Mouse (Mus musculus): ENCODE measurements around the gene Dnmt3a. TPM values are rescaled to one million over a fixed set of nuclear protein-coding genes. Genes with fewer than 3 reads are reported as not detected.
A peak's percentile ranks its signal among the peaks of the same experiment; 100 is the strongest.

Dnmt3a gene
- polyA plus RNA-seq, 1 experiment from 2014 or later, result 142 TPM

GRCm38 (mm10) chr12:3809520-3810180, 3.8 kb downstream of the Dnmt3a start:
- Histone ChIP-seq H3K4me1 (peaks cover 52% of the 10 kb centered on the region), H3K36me3 (no peaks in the 10 kb centered on the region), H3K4me3 (0 out of 2 replicates have a peak overlapping the region, but pooled peaks have one; percentile 1), H3K27me3 (no peaks in the 10 kb centered on the region), H3K4me2 (peak overlapping the region; percentile 25; the same call in 1 of the 2 replicates), H3K9ac (no peak overlapping the region), H3K27ac (peak overlapping the region; percentile 68), H3K9me3 (no peaks in the 10 kb centered on the region)
- no peak for ATAC-seq (ENCODE audit: insufficient number of reproducible peaks, low FRiP score, low TSS enrichment, low read depth)
- WGBS, result 65% methylated on average over 7 of the region's 7 CpGs

- no peak overlapping the region for H3K9ac ChIP-seq
These were observed 4.6 kb downstream of the Dnmt3a start for GRCm38 (mm10) chr12:3810455-3810854.

GRCm38 (mm10) chr12:3811596-3811995, 5.8 kb downstream of the Dnmt3a start:
- Histone ChIP-seq H3K27me3 (no peaks in the 10 kb centered on the region), H3K27ac (peak overlapping the region; percentile 2), H3K9me3 (no peaks in the 10 kb centered on the region), H3K36me3 (no peaks in the 10 kb centered on the region), H3K4me1 (peaks cover 61% of the 10 kb centered on the region), H3K4me2 (no peak overlapping the region; the same call in 1 of the 2 replicates), H3K9ac (no peak overlapping the region), H3K4me3 (no peak overlapping the region)
- 23% methylated on average over 5 of the region's 5 CpGs for WGBS
- no peak for ATAC-seq (ENCODE audit: insufficient number of reproducible peaks, low FRiP score, low TSS enrichment, low read depth)

More at GRCm38 (mm10) chr12:3810455-3810854, 4.6 kb downstream of the Dnmt3a start:
- Histone ChIP-seq H3K27me3 (no peaks in the 10 kb centered on the region), H3K36me3 (no peaks in the 10 kb centered on the region), H3K4me3 (0 out of 2 replicates have a peak overlapping the region, but pooled peaks have one; percentile 1), H3K9me3 (no peaks in the 10 kb centered on the region), H3K27ac (peak overlapping the region; percentile 68; the same call in 1 of the 2 replicates), H3K4me2 (peak overlapping the region; percentile 10; the same call in 1 of the 2 replicates), H3K4me1 (peaks cover 60% of the 10 kb centered on the region)
- ATAC-seq (ENCODE audit: insufficient number of reproducible peaks, low FRiP score, low TSS enrichment, low read depth), result no peak
- 20% methylated on average over 4 of the region's 4 CpGs for WGBS

GRCm38 (mm10) chr12:3812251-3812650, 6.4 kb downstream of the Dnmt3a start:
- Histone ChIP-seq H3K9ac (no peak overlapping the region), H3K9me3 (no peaks in the 10 kb centered on the region), H3K27ac (no peak overlapping the region), H3K36me3 (no peaks in the 10 kb centered on the region), H3K4me1 (peaks cover 68% of the 10 kb centered on the region), H3K4me2 (no peak overlapping the region), H3K4me3 (no peak overlapping the region), H3K27me3 (no peaks in the 10 kb centered on the region)
- no peak for ATAC-seq (ENCODE audit: insufficient number of reproducible peaks, low FRiP score, low TSS enrichment, low read depth)
- 53% methylated on average over 6 of the region's 6 CpGs for WGBS

- no peak overlapping the region for H3K4me3 ChIP-seq
- ATAC-seq (ENCODE audit: insufficient number of reproducible peaks, low FRiP score, low TSS enrichment, low read depth), result no peak
- H3K27ac ChIP-seq, result no peak overlapping the region
- H3K27me3 ChIP-seq, result no peaks in the 10 kb centered on the region
- H3K9me3 ChIP-seq, result no peaks in the 10 kb centered on the region
- H3K4me1 ChIP-seq, result peaks cover 74% of the 10 kb centered on the region
- H3K9ac ChIP-seq, result no peak overlapping the region
- WGBS, result 88% methylated on average over 8 of the region's 8 CpGs
- H3K36me3 ChIP-seq, result no peaks in the 10 kb centered on the region
- no peak overlapping the region for H3K4me2 ChIP-seq
These were observed 7.3 kb downstream of the Dnmt3a start for GRCm38 (mm10) chr12:3813138-3813537.

- peaks cover 72% of the 10 kb centered on the region for H3K4me1 ChIP-seq
- ATAC-seq (ENCODE audit: insufficient number of reproducible peaks, low FRiP score, low TSS enrichment, low read depth), result no peak
- H3K27ac ChIP-seq, result no peak overlapping the region
- no peak overlapping the region for H3K9ac ChIP-seq
- no peaks in the 10 kb centered on the region for H3K9me3 ChIP-seq
- H3K4me2 ChIP-seq, result no peak overlapping the region
- no peaks in the 10 kb centered on the region for H3K36me3 ChIP-seq
- H3K27me3 ChIP-seq, result no peaks in the 10 kb centered on the region
- WGBS, result 52% methylated on average over 6 of the region's 6 CpGs
- H3K4me3 ChIP-seq, result no peak overlapping the region
These were observed 9.6 kb downstream of the Dnmt3a start for GRCm38 (mm10) chr12:3815386-3815785.

GRCm38 (mm10) chr12:3817033-3817432, 11.2 kb downstream of the Dnmt3a start:
- Histone ChIP-seq H3K9me3 (no peaks in the 10 kb centered on the region), H3K36me3 (no peaks in the 10 kb centered on the region), H3K4me2 (no peak overlapping the region), H3K4me1 (peaks cover 60% of the 10 kb centered on the region), H3K27ac (peak overlapping the region; percentile 33; the same call in 1 of the 2 replicates), H3K27me3 (no peaks in the 10 kb centered on the region), H3K4me3 (no peak overlapping the region), H3K9ac (no peak overlapping the region)
- no peak for ATAC-seq (ENCODE audit: insufficient number of reproducible peaks, low FRiP score, low TSS enrichment, low read depth)
- 61% methylated on average over 7 of the region's 7 CpGs for WGBS

- no peak overlapping the region for H3K4me3 ChIP-seq
- WGBS, result 66% methylated on average over 5 of the region's 5 CpGs
- 0 out of 2 replicates have a peak overlapping the region, but pooled peaks have one; percentile 33 for H3K27ac ChIP-seq
- H3K9me3 ChIP-seq, result no peaks in the 10 kb centered on the region
- H3K36me3 ChIP-seq, result no peaks in the 10 kb centered on the region
- no peaks in the 10 kb centered on the region for H3K27me3 ChIP-seq
- peaks cover 56% of the 10 kb centered on the region for H3K4me1 ChIP-seq
- no peak overlapping the region for H3K9ac ChIP-seq
- no peak for ATAC-seq (ENCODE audit: insufficient number of reproducible peaks, low FRiP score, low TSS enrichment, low read depth)
- H3K4me2 ChIP-seq, result no peak overlapping the region
These were observed 11.8 kb downstream of the Dnmt3a start for GRCm38 (mm10) chr12:3817566-3817965.

- Histone ChIP-seq H3K4me2 (no peak overlapping the region), H3K27me3 (no peaks in the 10 kb centered on the region), H3K27ac (no peak overlapping the region), H3K36me3 (no peaks in the 10 kb centered on the region), H3K9ac (no peak overlapping the region), H3K4me1 (peaks cover 72% of the 10 kb centered on the region), H3K4me3 (no peak overlapping the region), H3K9me3 (no peaks in the 10 kb centered on the region)
- WGBS, result 50% methylated on average over 4 of the region's 4 CpGs
- ATAC-seq (ENCODE audit: insufficient number of reproducible peaks, low FRiP score, low TSS enrichment, low read depth), result no peak
These were observed 14.1 kb downstream of the Dnmt3a start for GRCm38 (mm10) chr12:3819899-3820298.

GRCm38 (mm10) chr12:3823408-3823807, 17.6 kb downstream of the Dnmt3a start:
- Histone ChIP-seq H3K27me3 (no peaks in the 10 kb centered on the region), H3K4me2 (no peak overlapping the region), H3K36me3 (no peaks in the 10 kb centered on the region), H3K4me1 (peaks cover 53% of the 10 kb centered on the region), H3K9me3 (no peaks in the 10 kb centered on the region), H3K9ac (no peak overlapping the region), H3K27ac (no peak overlapping the region; the same call in 1 of the 2 replicates), H3K4me3 (no peak overlapping the region)
- 75% methylated on average over 5 of the region's 5 CpGs for WGBS
- ATAC-seq (ENCODE audit: insufficient number of reproducible peaks, low FRiP score, low TSS enrichment, low read depth), result no peak

GRCm38 (mm10) chr12:3824906-3825713, 19.3 kb downstream of the Dnmt3a start:
- no peak for ATAC-seq (ENCODE audit: insufficient number of reproducible peaks, low FRiP score, low TSS enrichment, low read depth)
- Histone ChIP-seq H3K36me3 (no peaks in the 10 kb centered on the region), H3K4me3 (no peak overlapping the region), H3K9ac (no peak overlapping the region), H3K4me1 (peaks cover 39% of the 10 kb centered on the region), H3K9me3 (no peaks in the 10 kb centered on the region), H3K27ac (peak overlapping the region; percentile 68; the same call in 1 of the 2 replicates), H3K4me2 (peak overlapping the region; percentile 7; the same call in 1 of the 2 replicates), H3K27me3 (no peaks in the 10 kb centered on the region)
- 66% methylated on average over 5 of the region's 5 CpGs for WGBS

- ATAC-seq (ENCODE audit: insufficient number of reproducible peaks, low FRiP score, low TSS enrichment, low read depth), result peak; percentile 63; the same call in 1 of the 2 replicates
- H3K4me1 ChIP-seq, result peaks cover 36% of the 10 kb centered on the region
- no peaks in the 10 kb centered on the region for H3K9me3 ChIP-seq
- H3K36me3 ChIP-seq, result no peaks in the 10 kb centered on the region
- H3K9ac ChIP-seq, result no peak overlapping the region
- no peak overlapping the region for H3K4me3 ChIP-seq
- H3K27ac ChIP-seq, result peak overlapping the region; percentile 68
- H3K27me3 ChIP-seq, result no peaks in the 10 kb centered on the region
- peak overlapping the region; percentile 7; the same call in 1 of the 2 replicates for H3K4me2 ChIP-seq
- WGBS, result 45% methylated on average over 12 of the region's 12 CpGs
These were observed 19.9 kb downstream of the Dnmt3a start for GRCm38 (mm10) chr12:3825714-3826080.

Data from limb, embryonic 15.5 days (tissue).